Mouse (Mus musculus) T-helper 2 cell (primary cell): ENCODE data around the gene Olfr224.
"Not testable (repeated sequence)": the region's sequence is repeated elsewhere in the genome, so short reads cannot be mapped to it uniquely, and the experiment has no call there.

ENCODE experiments used
- in situ Hi-C: fragments of 300-600 bp; cut with MboI, MseI; formaldehyde crosslinking; loops from one replicate; pipeline ENCODE4 v1.15.1; 2025; ENCODE audit warnings: high pct_unique_total_duplicates

The Olfr224 gene

GRCm38 (mm10) chr11:58570405-58570804 lies at the start of gene Olfr224:
Gene Olfr224, minus strand, starts transcription at chr11:58570553.
- in situ Hi-C loops = no loop called here

GRCm38 (mm10) chr11:58618793-58619192 lies 48.4 kb upstream of the Olfr224 start:
- in situ Hi-C loops = no loop called here

- in situ Hi-C loops = no loop called here
Measured at GRCm38 (mm10) chr11:58618369-58618768, 48.0 kb upstream of the Olfr224 start.

GRCm38 (mm10) chr11:58615975-58616374 lies 45.6 kb upstream of the Olfr224 start, which contains the start of gene 2210407C18Rik:
Gene 2210407C18Rik, minus strand, starts transcription at chr11:58616075.
- in situ Hi-C loops = no loop called here

- in situ Hi-C loops = no loop called here
Measured at GRCm38 (mm10) chr11:58614526-58614925, 44.2 kb upstream of the Olfr224 start.

GRCm38 (mm10) chr11:58613359-58613758 lies 43.0 kb upstream of the Olfr224 start:
- in situ Hi-C loops = no loop called here

GRCm38 (mm10) chr11:58607030-58607429 lies 36.7 kb upstream of the Olfr224 start:
- in situ Hi-C loops = no loop called here

GRCm38 (mm10) chr11:58606177-58606919 lies 36.0 kb upstream of the Olfr224 start:
- in situ Hi-C loops = no loop called here

- in situ Hi-C loops = no loop called here
Measured at GRCm38 (mm10) chr11:58605228-58605627, 34.9 kb upstream of the Olfr224 start.

- in situ Hi-C loops = no loop called here
Measured at GRCm38 (mm10) chr11:58604688-58605087, 34.3 kb upstream of the Olfr224 start.

GRCm38 (mm10) chr11:58602800-58603560 lies 32.6 kb upstream of the Olfr224 start:
- in situ Hi-C loops = no loop called here

GRCm38 (mm10) chr11:58602062-58602461 lies 31.7 kb upstream of the Olfr224 start:
- in situ Hi-C loops = no loop called here

GRCm38 (mm10) chr11:58597837-58598236 lies 27.5 kb upstream of the Olfr224 start:
- in situ Hi-C loops = no loop called here

- in situ Hi-C loops = no loop called here
Measured at GRCm38 (mm10) chr11:58594814-58595213, 24.5 kb upstream of the Olfr224 start, which contains the start of gene Olfr324. Gene Olfr324, plus strand, starts transcription at chr11:58595114.

- in situ Hi-C loops = no loop called here
Measured at GRCm38 (mm10) chr11:58588620-58589250, 18.4 kb upstream of the Olfr224 start.

GRCm38 (mm10) chr11:58587898-58588348 lies 17.6 kb upstream of the Olfr224 start:
- in situ Hi-C loops = no loop called here

- in situ Hi-C loops = no loop called here
Measured at GRCm38 (mm10) chr11:58578636-58579035, 8.3 kb upstream of the Olfr224 start.

GRCm38 (mm10) chr11:58577430-58577829 lies 7.1 kb upstream of the Olfr224 start, which contains the start of gene Olfr325:
Gene Olfr325, plus strand, starts transcription at chr11:58577730.
- in situ Hi-C loops = no loop called here

- in situ Hi-C loops = no loop called here
Measured at GRCm38 (mm10) chr11:58555536-58555935, 14.8 kb downstream of the Olfr224 start, which contains the start of gene Olfr328. Gene Olfr328, minus strand, starts transcription at chr11:58555636.

- in situ Hi-C loops = no loop called here
Measured at GRCm38 (mm10) chr11:58546322-58546721, 24.0 kb downstream of the Olfr224 start, which contains the start of gene Olfr329-ps. Gene Olfr329-ps, minus strand, starts transcription at chr11:58546422.

GRCm38 (mm10) chr11:58534736-58535135 lies 35.6 kb downstream of the Olfr224 start, which contains the start of gene Olfr330:
Gene Olfr330, minus strand, starts transcription at chr11:58534836.
- in situ Hi-C loops = not testable (repeated sequence)

GRCm38 (mm10) chr11:58519756-58520155 lies 50.6 kb downstream of the Olfr224 start:
- in situ Hi-C loops = not testable (repeated sequence)
